Comparison of ENCODE assay signal across 8 mouse cellular contexts in the genomic region with DNA sequence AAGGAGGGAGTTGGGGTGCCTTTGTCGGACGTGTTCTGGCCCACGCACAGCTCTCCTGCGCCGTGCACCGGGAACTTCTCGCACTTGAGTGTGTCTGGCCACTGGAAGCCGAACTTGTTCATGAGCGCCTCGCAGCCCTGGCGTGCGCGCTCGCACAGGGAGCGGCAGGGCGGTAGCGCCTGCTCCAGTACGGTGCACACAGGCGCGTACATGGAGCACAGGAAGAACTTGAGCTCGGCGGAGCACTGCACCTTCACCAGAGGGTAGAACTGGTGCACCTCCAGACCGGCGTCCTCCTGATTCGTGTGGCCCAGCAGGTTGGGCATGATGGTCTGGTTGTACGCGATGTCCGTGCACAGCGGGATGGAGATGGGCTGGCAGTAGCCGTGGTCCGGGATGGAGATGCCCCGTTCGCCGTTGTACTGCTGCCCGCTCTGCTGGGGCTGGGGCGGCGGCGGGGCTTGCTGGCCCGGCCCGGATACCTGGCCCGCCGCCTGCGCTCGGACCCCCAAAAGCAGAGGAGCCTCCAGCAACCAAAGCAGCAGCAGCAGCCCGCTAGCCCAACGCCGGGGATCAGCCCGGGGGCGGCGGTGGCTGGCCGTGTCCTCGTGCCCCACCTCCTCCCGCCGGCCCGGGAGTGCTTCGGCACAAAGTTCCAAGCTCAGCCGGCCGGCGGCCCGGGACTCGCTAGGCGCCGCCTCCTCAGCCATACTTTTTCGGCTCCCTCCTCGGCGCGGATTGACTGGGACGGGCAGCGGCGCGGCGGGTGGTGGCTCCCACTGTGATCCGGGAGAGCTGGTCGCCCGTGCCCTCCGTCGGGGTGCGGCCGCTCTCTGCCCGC. TPM values are rescaled to one million over a fixed set of nuclear protein-coding genes. Genes with fewer than 3 reads are reported as not detected.
DNase-seq lines count a peak whose midpoint lies in the region; ATAC-seq and TF ChIP-seq lines count a peak whose summit lies in the region.

No protein-coding gene starts in this region.

- H3K4me2 ChIP-seq in forebrain, embryonic 16.5 days (ENCODE audit: low read length): peak overlapping the region; percentile 97

- H3K27ac ChIP-seq in ES-Bruce4 (ENCODE audit: insufficient read depth, low read length): no peak overlapping the region
- H3K27ac ChIP-seq in forebrain, embryonic 16.5 days (ENCODE audit: low read length): peak overlapping the region; percentile 94

- peak overlapping the region; percentile 67 for H3K4me3 ChIP-seq in ES-Bruce4 (ENCODE audit: low read depth, low read length)
- peak overlapping the region; percentile 89 for H3K4me3 ChIP-seq in forebrain, embryonic 16.5 days (replicated peaks; ENCODE audit: low read length)

- intact Hi-C loops in heart, postnatal 14 days (cut with DNase I): loop anchor here (10.0 kb wide), 4 partner anchors 158 to 562 kb away; a partner anchor contains a TSS

- ATAC-seq in forebrain, embryonic 16.5 days: peak; percentile 41

- peak overlapping the region; percentile 57 for H3K9ac ChIP-seq in ES-Bruce4 (ENCODE audit: low read depth, poor library complexity, severe bottlenecking)
- H3K9ac ChIP-seq in forebrain, embryonic 16.5 days (replicated peaks; ENCODE audit: low read depth, low read length): peak overlapping the region; percentile 88

- TF ChIP-seq CTCF in ES-Bruce4 (IDR thresholded peaks at IDR 0.05; ENCODE audit: low read depth, low read length): no peak

- TF ChIP-seq POLR2A in ES-Bruce4 (IDR thresholded peaks at IDR 0.05; ENCODE audit: insufficient read depth, low read length): no peak

- no peak for TF ChIP-seq EP300 in ES-Bruce4 (IDR thresholded peaks at IDR 0.05; ENCODE audit: insufficient read depth, low read depth, low read length)

- H3K4me1 ChIP-seq in ES-Bruce4 (ENCODE audit: control insufficient read depth, insufficient read depth, low read length): no peaks in the 10 kb centered on the region
- peaks cover 22% of the 10 kb centered on the region for H3K4me1 ChIP-seq in forebrain, embryonic 16.5 days (replicated peaks; ENCODE audit: control insufficient read depth, insufficient read depth, low read length)

- DNase-seq in cerebellum, adult 11-12 months: peak; percentile 65
- DNase-seq in heart, postnatal 14 days: peak; percentile 75
- DNase-seq in kidney, postnatal 4 days: peak; percentile 78 to 88
- peak; percentile 64 to 66 for DNase-seq in lung, adult 18-20 months
- DNase-seq in ovary, adult 18-20 months (ENCODE audit: low spot score): peak; percentile 41
- no peak for DNase-seq in T-cell, adult 2 months (ENCODE audit: low spot score)

- no peaks in the 10 kb centered on the region for H3K9me3 ChIP-seq in ES-Bruce4 (replicated peaks; ENCODE audit: control insufficient read depth, insufficient read depth, low read length, poor library complexity, severe bottlenecking)
- H3K9me3 ChIP-seq in forebrain, embryonic 16.5 days (ENCODE audit: control insufficient read depth, low read length): no peaks in the 10 kb centered on the region

- H3K36me3 ChIP-seq in ES-Bruce4 (ENCODE audit: control insufficient read depth, insufficient read depth, low read length, poor library complexity, severe bottlenecking): no peaks in the 10 kb centered on the region
- H3K36me3 ChIP-seq in forebrain, embryonic 16.5 days (ENCODE audit: control insufficient read depth, insufficient read depth): no peaks in the 10 kb centered on the region

- peaks cover 6% of the 10 kb centered on the region; the same call in 1 of the 2 replicates for H3K27me3 ChIP-seq in ES-Bruce4 (ENCODE audit: control insufficient read depth, insufficient read depth, low read length, poor library complexity, severe bottlenecking)
- H3K27me3 ChIP-seq in forebrain, embryonic 16.5 days (replicated peaks; ENCODE audit: control insufficient read depth, insufficient read depth, low read length): no peaks in the 10 kb centered on the region

- under 1% methylated on average over 77 of the region's 80 CpGs for WGBS in forebrain, embryonic 16.5 days

RNA-seq across cellular contexts. Expression of a gene that starts 0.7 kb away (rescaled TPM):
- polyA plus RNA-seq in ES-Bruce4 (2011; ENCODE audit: insufficient read depth, insufficient read length, low read depth, missing spikeins): 1.6 and 1.9 TPM in 2 replicates
- polyA plus RNA-seq in forebrain, embryonic 16.5 days (2015; fragmentation: Nextera tagmentation; extraction: Ambion mirVana): 13.0 and 15.1 TPM in 2 replicates
- total RNA-seq in heart, postnatal 14 days (2021): 10 to 100 TPM; 12.5 to 13.3 TPM
